Mouse (Mus musculus): ENCODE results near the gene Rsph1.

The Rsph1 gene

DNA sequence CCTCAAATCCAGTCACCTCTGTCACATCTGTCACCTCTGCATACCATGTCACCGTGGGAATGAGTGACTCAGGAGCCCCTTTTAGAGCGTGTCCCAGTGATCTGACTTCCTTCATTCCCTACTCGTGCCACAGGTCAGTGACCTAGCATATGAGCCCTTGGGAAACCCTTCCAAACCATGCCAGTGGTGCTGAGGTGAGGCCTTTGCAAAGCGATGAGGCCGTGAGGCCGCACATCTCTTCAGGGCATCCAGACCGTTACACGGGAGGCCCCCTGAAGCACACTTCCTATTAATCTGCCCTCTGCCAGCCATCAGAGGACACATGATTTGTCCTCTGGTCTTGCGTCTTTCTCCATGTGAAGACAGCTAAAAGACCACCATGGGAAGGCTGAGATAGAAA is 2.4 kb upstream of the Rsph1 start:
- DNase-seq (ENCODE audit: inconsistent age in 2 of 2, low spot score in 1 of 2), result no peak

DNA sequence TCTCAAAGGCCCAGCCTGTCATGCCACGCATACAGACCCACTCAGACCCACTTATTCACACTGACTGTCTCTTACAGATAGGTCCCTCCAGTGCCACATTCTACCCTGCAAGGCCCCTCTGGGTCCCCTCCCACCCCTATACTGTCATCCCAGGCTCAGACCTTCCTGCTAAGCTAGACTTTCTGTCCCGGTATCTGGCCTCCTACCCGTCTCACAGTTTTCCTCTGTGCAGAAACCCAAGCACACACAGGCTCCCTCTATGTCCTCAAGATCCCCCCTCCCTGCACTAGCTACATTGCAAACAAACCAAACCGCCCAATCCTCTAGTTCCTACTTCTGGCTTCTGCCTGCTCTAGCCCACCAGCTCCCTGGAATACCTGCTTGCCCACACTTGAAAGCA is 748 bp upstream of the Rsph1 start:
- DNase-seq (ENCODE audit: inconsistent age in 2 of 2, low spot score in 1 of 2), result no peak

DNA sequence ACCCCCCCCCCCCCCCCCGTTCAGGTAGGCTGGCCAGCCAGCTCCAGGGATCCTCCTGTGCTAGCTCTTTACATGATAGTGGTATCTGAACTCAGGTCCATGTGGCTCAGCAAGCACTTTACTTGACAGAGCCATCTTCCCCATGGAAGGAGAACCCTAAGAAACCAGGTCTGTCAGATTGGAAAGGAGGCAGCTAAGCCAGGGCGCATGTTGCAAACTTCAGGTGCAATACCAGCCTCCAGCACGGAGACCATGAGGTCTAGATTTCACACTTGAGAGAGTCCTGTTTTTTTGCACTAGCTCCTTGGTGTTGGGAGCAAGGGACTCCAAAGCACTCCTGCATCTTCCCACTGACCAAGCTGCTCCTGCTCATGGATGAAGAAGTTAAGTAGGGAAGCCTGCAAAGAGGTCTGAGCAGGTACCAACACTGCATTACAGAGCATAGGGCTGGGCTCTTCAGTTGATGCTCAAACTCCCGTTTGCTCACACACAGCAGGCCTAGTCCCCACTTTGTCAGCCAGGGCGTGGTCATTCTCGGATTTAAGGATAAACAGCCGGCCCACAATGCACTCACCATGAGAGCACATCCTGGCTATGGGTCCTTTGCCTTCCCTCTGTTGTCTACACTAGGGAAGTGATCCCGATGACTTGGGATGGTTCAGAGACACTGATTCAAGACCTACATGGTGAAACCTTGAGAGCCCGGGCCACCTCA is 819 bp downstream of the Rsph1 start:
- no peak for DNase-seq (ENCODE audit: inconsistent age in 2 of 2, low spot score in 1 of 2)

DNA sequence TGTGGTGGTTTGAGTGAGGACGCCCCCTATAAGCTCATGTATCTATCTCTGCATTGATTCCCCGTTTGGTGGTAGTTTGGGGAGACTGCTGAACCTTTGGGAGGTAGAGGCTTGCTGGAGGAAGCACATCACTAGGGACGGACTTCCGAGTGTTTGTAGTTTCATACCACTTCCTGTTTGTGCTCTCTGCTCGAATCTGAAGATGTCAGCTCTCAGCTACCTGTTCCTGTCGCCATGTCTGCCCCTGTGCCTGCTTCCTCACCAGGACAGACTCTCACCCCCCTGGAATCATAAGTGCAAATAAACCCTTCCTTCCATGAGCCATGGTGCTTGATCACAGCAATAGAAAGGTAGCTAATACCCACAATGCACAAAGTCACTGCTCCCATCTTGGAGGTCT is 2.0 kb downstream of the Rsph1 start:
- DNase-seq (ENCODE audit: inconsistent age in 2 of 2, low spot score in 1 of 2), result no peak

DNA sequence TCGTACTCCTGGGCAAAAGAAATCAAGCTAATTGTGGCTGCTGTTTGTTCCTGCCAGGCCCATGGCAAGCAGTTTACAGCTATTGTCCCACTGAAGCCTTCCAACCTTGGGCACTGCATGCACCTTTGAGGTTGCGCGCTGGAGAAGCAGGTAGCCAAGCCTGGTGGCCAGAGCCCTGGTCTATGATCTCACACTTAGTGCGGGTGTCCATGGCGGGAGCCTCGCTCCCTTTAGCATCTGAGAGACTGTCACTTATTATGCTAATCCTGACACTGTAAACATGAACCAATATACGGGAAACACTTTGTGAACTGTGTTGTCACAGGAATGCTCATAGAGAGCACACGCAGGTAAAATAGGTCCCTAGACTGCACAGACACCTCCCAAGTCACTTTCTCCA is 3.6 kb downstream of the Rsph1 start:
- peak in 1 of 2 experiments; percentile 20 for DNase-seq (ENCODE audit: inconsistent age in 2 of 2, low spot score in 1 of 2)

DNA sequence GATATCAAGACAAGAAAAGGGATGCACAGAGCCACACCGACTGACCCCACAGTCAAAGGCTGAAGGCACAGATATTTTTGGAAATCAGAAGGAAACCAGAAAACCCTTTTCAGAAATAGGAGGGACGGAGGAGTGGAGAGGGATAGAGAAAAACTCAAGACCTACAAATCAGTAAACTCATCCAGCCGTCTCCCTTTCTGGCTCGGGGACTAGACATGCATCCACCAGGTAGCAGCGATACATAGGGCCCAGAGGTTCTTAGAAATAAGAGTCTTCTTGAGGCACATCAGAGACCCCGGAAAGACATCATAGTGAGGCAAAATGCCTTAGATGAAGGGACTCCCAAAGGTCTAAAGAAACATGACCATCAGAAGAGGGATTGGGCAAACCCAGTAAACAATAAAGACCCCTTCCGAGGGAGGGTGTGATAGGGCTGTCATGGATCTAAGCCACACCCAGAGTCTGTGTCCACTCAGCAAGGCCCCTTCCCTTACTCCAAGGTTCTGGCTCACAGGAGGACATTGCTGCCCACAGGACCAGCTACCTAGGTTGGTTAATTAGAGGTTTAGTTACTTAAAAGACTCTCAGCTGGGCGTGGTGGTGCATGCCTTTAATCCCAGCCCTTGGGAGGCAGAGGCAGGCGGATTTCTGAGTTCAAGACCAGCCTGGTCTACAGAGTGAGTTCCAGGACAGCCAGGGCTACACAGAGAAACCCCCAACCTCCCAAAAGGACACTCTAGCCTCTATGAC is 4.6 kb downstream of the Rsph1 start:
- peak in 1 of 2 experiments; percentile 10 for DNase-seq (ENCODE audit: inconsistent age in 2 of 2, low spot score in 1 of 2)

DNA sequence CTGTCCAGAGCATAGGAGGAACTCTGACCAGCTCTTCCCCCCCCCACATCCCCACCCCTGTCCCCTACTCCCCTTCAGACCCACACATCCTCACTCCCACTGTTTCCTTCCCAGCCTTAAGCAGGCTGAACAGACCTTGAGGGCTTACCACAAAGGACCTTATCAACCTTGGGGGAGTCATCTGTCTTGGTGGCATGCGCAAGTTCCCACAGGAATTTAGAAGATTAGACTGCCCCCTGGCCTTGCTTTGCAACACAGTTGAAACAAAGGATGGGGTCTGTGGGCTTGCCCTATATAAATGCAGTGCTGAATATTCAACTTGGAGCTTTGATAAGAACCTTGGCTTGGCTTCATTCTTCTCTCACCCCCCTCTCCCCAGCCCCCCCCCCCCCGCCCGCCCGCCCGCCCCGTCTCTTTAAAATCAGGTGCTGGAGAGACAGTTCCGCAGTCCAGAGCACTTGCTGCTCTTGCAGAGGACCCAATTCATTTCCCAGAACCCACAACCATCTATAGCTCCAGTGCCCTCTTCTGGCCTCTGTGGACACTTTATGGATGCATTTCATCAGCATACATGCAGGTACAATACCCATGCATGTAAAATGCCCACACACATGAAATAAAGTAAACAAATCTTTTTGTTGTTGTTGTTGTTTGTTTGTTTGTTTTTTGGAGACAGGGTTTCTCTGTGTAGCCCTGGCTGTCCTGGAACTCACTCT is 5.9 kb downstream of the Rsph1 start:
- peak; percentile 75 to 78 for DNase-seq (ENCODE audit: inconsistent age in 2 of 2, low spot score in 1 of 2)

DNA sequence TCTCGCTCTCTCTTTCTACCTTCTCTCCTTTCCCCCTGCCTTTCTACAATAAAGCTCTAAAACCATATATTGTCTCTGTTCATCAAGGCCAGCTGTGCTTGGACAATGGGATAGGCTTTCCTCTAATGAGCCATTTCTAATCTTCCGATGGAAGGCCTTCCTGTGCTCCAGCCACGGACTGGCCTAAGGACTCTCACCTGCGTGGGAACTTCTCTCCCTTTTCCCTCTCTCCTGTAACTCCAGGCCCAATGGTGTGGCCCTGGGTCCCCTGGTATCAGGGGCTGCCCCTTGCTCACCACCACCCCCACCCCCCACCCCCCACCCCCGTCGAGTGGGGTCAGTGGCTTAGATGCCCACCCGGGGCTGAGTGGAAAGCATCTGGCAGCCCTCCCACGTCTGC is 6.4 kb downstream of the Rsph1 start:
- peak in 1 of 2 experiments; percentile 39 for DNase-seq (ENCODE audit: inconsistent age in 2 of 2, low spot score in 1 of 2)

DNA sequence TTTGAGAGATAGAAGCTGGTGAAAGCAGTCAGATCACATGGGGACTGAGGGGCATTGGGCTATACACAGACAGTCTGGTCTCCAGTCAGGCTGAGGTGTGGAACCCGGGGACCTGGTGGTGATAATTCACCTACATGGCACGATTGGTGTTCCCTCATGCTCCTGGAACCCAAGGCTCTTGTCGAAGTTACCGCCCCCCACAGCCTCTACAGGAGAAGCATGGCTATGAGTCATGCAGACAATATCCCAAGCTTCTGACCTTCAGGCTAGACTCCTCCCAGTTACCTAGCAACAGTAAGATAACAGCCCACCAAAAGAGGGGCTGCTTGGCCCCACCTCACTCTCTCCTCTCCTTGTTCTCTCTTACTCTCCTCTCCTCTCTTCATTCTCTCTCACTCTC is 6.9 kb downstream of the Rsph1 start:
- DNase-seq (ENCODE audit: inconsistent age in 2 of 2, low spot score in 1 of 2), result peak; percentile 82 to 86

DNA sequence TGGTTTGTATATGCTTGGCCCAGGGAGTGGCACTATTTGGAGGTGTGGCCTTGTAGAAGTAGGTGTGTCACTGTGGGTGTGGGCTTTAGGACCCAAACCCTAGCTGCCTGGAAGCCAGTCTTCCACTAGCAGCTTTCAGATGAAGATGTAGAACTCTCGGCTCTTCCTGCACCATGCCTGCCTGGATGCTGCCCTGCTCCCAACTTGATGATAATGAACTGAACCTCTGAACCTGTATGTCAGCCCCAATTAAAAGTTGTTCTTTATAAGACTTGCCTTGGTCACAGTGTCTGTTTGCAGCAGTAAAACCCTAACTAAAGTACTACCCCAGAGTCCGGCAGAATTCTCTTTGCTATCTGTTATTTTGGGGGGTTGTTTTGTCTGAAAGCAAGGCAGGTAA is 7.4 kb downstream of the Rsph1 start:
- DNase-seq (ENCODE audit: inconsistent age in 2 of 2, low spot score in 1 of 2), result peak in 1 of 2 experiments; percentile 30

DNA sequence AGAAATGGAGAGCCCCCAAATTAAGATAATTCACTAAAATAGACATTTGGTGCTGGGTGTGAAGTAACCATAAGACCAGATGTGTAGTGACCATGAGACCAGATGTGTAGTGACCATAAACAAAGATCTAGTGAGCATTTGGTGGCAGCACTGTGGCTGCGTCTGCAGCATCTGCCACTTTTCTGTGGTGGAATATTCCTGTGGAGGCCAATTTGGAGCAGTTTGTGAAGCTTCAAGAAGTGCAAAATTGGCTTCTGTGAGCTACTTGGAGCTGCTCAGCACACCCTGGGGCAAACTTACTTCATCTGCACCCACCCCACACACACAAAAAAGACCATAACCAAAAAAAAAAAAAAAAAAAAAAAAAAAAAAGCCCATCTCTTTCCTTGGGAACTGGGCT is 9.2 kb downstream of the Rsph1 start:
- DNase-seq (ENCODE audit: inconsistent age in 2 of 2, low spot score in 1 of 2), result peak in 1 of 2 experiments; percentile 4

DNA sequence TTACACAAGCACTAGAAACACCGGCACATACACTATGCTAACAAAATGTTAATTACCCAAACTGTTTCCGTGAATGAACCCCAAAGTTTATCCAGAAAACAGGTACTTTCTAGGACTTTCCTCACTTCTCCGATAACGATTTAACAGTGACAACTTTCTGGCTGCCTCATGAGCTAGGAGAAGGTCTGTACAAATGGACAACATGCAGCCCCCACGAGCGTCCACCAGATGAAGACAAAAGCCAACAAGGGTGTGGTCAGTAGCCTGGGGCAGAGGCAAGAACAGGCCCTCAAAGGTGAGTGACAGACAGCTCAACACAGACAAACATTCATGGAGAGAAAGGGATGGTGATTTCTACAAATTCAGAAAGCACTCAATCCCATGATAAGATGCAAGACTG is 9.6 kb downstream of the Rsph1 start:
- peak in 1 of 2 experiments; percentile 8 for DNase-seq (ENCODE audit: inconsistent age in 2 of 2, low spot score in 1 of 2)

DNA sequence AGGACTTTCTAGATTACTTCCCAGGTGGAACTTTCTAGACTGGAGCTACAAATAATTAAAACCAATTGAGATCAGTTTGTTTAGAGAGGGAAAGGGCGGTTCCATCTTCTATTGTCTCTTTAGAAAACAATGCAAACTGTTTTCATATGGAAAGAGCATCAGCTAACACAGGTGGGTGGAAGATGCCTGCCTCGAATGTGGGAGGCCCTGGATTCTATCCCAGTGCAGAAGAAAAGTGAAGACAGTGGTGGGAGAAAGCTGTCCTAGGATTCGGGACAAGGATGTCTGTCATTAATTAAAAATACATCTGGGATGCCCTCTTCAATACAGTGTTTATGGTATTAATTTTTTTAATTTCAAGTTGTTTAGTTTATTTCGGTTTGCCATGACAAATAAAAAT is 10.0 kb downstream of the Rsph1 start:
- peak in 1 of 2 experiments; percentile 3 for DNase-seq (ENCODE audit: inconsistent age in 2 of 2, low spot score in 1 of 2)

DNA sequence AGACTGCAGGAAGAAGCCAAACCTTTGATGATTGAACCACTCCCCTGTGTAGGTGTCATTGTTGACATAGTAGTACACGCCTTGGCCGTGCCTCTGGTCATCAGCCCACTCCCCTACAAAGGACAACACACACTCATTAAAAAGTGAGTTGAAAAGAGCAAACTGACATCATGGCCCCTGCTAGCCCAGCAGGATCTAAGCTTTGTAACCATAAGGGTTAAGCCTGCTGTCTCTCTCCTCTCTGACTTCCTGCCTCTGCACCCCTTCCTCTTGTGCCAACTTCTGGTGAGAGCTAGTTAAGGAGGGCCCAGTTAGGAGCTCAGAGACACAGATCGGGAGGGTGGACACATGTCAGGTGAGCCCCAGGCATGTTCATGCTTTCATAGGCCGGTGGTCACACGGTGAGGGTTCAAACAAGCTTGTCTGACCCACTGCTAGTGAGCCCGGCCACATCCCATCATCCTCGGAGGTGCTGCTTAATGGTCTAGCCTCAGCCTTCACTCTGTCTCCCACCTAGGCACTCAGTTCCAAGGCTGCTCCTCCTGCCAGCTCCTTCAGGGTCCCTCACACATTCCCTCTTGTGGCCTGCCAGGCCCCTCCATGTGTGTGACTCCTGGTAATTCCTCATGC is 10.7 kb downstream of the Rsph1 start:
- peak; percentile 16 to 31 for DNase-seq (ENCODE audit: inconsistent age in 2 of 2, low spot score in 1 of 2)

DNA sequence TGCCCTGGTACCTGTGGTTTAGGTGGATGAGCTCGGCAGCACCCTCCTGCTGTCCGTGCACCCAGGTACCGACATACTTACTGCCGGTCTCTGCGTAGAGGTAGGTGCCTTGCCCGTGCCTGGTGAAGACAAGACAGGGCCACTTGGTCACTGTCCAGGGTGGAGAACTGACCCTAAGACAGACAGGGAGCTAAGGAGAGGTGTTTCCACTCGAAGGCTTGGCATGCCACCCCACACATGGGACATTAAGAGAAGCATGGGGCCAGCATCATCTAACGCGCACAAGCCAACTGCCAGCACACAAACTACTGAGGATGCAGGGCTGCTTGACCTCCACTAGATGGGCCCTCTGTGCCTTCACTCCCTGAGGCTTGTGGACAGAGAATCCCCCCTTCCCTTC is 11.4 kb downstream of the Rsph1 start:
- peak; percentile 16 to 39 for DNase-seq (ENCODE audit: inconsistent age in 2 of 2, low spot score in 1 of 2)

DNA sequence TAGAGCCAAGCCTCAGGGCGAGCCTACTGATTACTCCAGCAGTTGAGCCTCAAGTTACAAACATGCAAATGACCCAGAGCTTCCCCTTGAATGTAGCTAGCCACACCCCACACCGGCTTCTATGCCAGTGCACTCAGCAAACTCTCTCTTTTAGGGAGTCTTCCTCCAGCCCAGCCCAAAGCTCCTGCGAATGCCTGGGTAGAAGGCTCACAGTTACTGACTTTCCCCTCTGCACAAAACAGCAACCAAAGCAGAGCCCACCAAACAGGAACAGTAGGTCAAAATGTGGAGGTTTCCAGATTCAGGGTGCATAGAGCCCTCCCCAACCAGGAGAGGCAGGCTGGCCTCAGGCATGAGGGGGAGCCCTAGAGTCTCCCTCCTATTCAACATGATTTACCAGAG is 12.0 kb downstream of the Rsph1 start:
- DNase-seq (ENCODE audit: inconsistent age in 2 of 2, low spot score in 1 of 2), result peak; percentile 7 to 33

DNA sequence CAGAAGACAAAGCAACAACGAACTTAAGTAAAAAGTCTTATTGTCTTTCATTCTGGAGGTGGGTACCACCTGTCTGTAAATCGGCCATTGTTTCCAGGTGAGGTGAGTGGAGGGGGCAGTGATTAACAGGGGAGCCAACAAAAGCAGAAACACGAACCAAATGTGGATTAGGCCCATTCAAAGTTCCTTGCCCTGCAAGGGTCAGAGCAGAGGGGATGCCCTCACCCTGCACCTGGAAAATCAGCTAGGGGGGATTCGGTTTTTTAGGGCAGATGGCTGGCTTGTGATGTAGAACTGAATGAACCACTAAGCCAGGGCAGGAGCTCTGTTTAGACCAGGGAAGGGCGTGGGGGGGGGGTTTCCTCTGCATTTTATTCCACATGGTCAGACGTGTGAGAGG is 12.8 kb downstream of the Rsph1 start:
- DNase-seq (ENCODE audit: inconsistent age in 2 of 2, low spot score in 1 of 2), result peak; percentile 4 to 20

DNA sequence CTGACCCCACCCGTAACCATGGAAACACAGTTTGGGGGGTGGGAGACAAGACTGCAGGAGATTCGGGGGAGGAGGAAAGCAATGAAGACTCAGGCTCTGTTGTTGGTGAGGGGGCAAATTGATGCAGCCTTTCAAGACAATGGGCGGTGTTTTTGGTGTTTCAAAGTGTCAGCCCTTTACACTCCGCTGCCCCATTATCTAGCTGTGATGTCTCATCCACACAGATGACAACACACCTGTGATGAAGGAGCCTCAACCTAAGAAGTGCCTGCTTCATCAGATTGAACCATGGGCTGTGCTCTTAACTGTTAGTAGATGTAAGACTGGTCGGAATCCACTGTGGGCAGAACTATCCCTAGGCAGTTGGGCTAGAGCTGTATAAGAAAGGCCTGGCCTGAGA is 13.4 kb downstream of the Rsph1 start:
- DNase-seq (ENCODE audit: inconsistent age in 2 of 2, low spot score in 1 of 2), result peak in 1 of 2 experiments; percentile 5

DNA sequence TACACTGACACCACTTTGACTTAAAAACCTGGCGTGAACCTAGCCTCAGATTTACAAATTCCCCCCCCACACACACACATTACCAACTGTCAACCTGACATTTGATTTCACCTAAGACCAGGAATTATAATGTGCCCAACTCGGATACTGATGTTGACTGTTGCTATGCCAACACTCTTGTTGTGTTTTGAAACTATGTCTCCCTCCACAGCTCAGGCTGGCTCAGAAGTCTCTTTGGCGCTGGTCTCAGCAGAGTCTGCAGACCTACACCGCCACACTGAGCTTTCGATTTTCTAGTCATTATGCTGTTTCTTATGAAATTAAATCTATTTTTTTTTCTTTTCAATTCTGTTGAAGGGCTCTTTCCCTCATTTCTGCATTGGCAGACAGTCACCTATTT is 14.5 kb downstream of the Rsph1 start:
- DNase-seq (ENCODE audit: inconsistent age in 2 of 2, low spot score in 1 of 2), result peak; percentile 2 to 28

DNA sequence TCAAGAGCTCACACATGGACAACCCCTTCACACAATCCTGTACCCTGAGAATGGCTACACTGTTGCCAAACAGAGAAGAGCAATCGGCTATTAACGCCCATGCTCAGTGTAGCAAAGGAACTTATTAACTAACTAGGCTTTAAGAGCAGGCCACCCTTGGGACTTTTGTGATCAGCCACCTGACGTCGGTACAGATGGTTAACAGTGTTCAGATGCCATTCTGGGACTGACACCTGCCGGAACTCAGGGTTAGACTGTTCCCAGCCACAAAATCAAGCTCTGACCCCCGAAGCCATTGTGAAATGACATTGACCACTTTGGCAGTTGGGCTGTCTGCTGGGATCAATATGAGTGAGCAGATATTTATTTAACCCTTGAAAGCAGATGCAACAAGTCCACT is 15.8 kb downstream of the Rsph1 start:
- peak; percentile 23 to 50 for DNase-seq (ENCODE audit: inconsistent age in 2 of 2, low spot score in 1 of 2)

DNA sequence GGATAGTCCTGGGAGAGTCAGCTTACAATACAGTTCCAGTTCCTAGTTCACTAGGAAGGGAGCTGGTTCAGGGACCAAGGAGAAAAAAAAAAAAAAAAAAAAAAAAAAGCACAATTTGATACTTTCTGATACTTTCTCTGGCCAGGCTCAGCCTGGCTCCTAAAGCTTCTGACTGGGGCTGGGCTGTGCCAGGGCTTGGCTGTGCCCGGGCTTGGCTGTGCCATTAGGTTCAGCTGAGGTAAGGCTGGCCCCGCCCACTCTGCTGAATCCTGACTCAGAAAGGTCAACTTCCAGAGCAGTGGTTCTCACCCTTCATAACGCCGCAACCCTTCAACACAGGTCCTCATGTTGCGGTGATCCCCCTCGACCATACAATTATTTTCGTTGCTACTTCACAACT is 16.8 kb downstream of the Rsph1 start:
- DNase-seq (ENCODE audit: inconsistent age in 2 of 2, low spot score in 1 of 2), result peak; percentile 94 to 97

All from adrenal gland, adult (tissue).